Mouse (Mus musculus) layer of hippocampus, postnatal 25 days (tissue): ENCODE measurements around the gene Arhgef16. TPM values are rescaled to one million over a fixed set of nuclear protein-coding genes. Genes with fewer than 3 reads are reported as not detected.
A peak's percentile ranks its signal among the peaks of the same experiment; 100 is the strongest.

Experiments
- DNase-seq, 2 experiments: peaks; one replicate each; pipeline ENCODE4 v3.0.0; 2022; ENCODE audit warnings: mixed read lengths in 2 of 2, low spot score in 1 of 2; ENCODE audit errors: extremely low spot score in 1 of 2
- total RNA-seq, 2 experiments: library from RNA; stranded (reverse); gene quantifications; 2 replicates each; pipeline ENCODE4 v1.2.3; 2021

Arhgef16 gene
- under 1 TPM; 0.20 to 0.82 TPM for total RNA-seq

- peak; percentile 45 to 50 for DNase-seq
Observed at GRCm38 (mm10) chr4:154301466-154301881, at the start of gene Arhgef16. Gene Arhgef16 (minus strand): TSS chr4:154301676.

- DNase-seq, result no peak
Observed at GRCm38 (mm10) chr4:154348197-154348786, 46.8 kb upstream of the Arhgef16 start.

- DNase-seq, result no peak
Observed at GRCm38 (mm10) chr4:154346731-154347522, 45.5 kb upstream of the Arhgef16 start.

GRCm38 (mm10) chr4:154336650-154337049 is 35.2 kb upstream of the Arhgef16 start:
- no peak for DNase-seq

- peak; percentile 27 to 32 for DNase-seq
Observed at GRCm38 (mm10) chr4:154335761-154336160, 34.3 kb upstream of the Arhgef16 start, which contains the start of gene B230104I21Rik. Gene B230104I21Rik (plus strand): TSS chr4:154336127.

GRCm38 (mm10) chr4:154334699-154335402 is 33.4 kb upstream of the Arhgef16 start:
- no peak for DNase-seq

DNA sequence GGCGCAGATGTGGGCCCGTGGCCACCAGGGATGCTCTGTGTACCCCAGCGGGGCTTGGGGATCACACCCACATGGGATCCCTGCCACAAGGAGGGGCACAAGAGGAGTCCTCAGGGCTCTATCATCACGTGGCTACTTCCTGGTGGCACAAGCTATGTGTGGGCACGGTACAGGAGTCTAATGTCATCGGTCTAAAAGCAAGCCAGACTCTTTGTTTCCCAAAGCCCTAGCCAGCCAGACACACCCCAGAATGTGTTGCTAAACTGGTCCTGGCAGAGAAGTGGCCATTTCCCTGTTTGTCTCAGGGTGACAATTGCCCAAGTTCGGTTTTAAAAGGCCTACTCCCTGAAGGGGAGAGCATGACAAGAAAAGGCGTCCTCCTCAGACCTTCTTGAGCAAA is 31.8 kb upstream of the Arhgef16 start:
- DNase-seq, result no peak

DNA sequence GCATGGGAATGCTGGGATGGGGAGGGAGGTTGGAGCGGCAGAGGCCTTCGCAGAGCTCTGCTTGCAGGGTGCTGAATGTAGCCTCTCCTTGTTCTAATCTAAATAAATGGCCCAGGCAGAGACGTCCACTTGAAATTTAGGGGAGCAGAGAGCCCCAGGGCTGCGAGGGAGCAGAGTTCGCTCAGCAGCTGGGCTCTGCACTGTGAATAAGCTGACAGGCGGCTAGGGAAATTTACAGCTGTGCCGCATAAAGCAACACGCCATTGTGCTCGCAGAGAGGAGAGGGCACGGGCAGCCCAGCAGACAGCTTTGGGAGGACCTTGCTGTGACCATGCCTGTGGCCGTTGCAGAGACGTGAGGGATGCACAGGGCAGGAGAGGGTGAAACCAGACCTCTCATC is 29.8 kb upstream of the Arhgef16 start:
- no peak for DNase-seq

- DNase-seq, result no peak
Observed at GRCm38 (mm10) chr4:154330001-154330400, 28.5 kb upstream of the Arhgef16 start.

- DNase-seq, result peak; percentile 60 to 82
Observed at GRCm38 (mm10) chr4:154328836-154329235, 27.4 kb upstream of the Arhgef16 start.

DNA sequence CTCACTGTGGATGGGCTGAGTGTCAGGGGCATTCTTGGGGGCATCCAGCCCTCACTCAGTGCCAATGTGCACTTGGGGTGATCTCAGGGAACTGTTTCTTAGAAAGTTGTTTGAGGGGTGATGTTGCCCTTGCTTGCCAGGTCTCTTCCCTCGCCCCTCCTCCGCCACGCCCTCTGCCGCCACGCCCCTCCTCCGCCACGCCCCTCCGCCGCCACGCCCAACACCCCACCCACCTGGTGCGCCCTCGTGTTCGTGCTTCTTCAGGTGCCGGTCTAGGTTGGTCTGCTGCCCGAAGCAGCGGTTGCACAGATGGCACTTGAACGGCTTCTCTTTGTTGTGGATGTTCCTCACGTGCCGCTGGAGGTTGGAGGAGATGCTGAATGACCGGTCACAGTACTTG is 27.0 kb upstream of the Arhgef16 start:
- no peak for DNase-seq

GRCm38 (mm10) chr4:154325410-154325809 is 23.9 kb upstream of the Arhgef16 start:
- DNase-seq, result no peak

GRCm38 (mm10) chr4:154313622-154313967 is 12.1 kb upstream of the Arhgef16 start:
- no peak for DNase-seq

- no peak for DNase-seq
Observed at GRCm38 (mm10) chr4:154312935-154313621, 11.6 kb upstream of the Arhgef16 start.

- no peak for DNase-seq
Observed at GRCm38 (mm10) chr4:154312143-154312812, 10.8 kb upstream of the Arhgef16 start.

DNA sequence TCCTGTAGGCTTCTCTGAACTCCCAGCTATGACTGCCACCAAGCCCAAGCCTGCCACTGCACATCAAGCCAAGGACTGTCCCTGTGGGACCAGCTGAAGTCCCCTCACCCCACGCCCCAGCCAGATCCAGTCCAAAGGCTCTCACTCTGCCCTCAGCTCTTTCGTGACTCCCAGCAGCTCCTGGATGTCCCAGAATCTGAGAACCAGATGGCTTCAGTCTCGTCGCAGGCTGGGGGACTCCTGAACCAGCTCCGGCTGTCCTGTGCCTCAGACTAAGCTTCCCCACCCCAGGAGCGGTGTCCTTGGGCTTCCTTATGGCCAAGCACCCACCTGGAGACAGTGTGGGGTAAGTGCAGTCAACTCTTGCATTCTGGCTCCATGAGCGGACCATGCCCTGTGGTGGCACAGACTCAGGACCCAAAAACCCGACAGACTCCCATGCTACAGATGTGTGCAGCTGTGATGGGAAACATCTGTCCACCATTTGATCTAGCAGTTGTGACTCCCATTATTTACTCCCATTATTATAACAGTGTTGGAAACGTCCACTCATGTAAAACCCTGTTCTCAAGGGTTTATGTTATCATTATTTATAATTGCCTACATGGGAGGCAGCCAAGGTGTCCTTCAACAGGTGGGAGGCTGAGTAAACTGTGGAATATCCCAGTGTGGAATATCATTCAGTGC is 9.2 kb upstream of the Arhgef16 start:
- DNase-seq, result no peak

GRCm38 (mm10) chr4:154309131-154309530 is 7.7 kb upstream of the Arhgef16 start:
- no peak for DNase-seq

GRCm38 (mm10) chr4:154299541-154300271 is 1.8 kb downstream of the Arhgef16 start:
- no peak for DNase-seq

DNA sequence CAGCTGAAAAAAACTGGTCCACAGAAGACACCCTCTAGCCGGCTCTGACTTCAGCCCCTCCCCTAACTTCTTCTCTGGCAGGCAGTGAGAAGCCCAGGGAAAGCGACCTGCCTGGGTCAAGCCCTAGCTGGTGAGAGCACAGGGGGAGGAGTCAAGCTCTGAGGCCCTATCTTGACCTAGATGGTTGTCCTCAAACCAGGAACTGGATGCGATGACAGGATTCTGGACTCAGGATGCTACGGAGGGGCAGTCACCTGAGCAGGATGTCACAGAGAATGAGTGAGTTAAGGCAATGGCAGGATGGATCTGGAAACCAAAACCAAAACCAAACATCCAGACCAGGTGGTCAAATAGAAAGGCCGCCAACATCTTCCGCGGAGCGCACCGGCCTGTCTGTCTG is 3.7 kb downstream of the Arhgef16 start:
- no peak for DNase-seq
